Mouse (Mus musculus) lung, embryonic 15.5 days (tissue): Measurements from ENCODE around the gene Cacna2d2. TPM values are rescaled to one million over a fixed set of nuclear protein-coding genes. Genes with fewer than 3 reads are reported as not detected.

Experiments
- ATAC-seq: fragments of 200-750 bp; cut with Nextera tagmentation; 2 replicates; pipeline ENCODE4 v1.8.0; 2017; ENCODE audit warnings: moderate number of reproducible peaks, borderline replicate concordance; ENCODE audit not compliant: low FRiP score, low TSS enrichment; ENCODE audit errors: extremely low read depth
- H3K27ac ChIP-seq: fragments of 300-500 bp; sonication (generic); 2 replicates; pipeline ENCODE4 v1.5.1; 2015; ENCODE audit warnings: moderate library complexity, mild to moderate bottlenecking, inconsistent platforms
- H3K27me3 ChIP-seq: fragments of 300-500 bp; sonication (generic); 2 replicates; pipeline ENCODE4 v1.6.1; 2015; ENCODE audit warnings: inconsistent platforms
- H3K36me3 ChIP-seq: fragments of 300-500 bp; sonication (generic); 2 replicates; pipeline ENCODE4 v1.6.1; 2015; ENCODE audit warnings: inconsistent platforms
- H3K4me1 ChIP-seq: fragments of 300-500 bp; sonication (generic); 2 replicates; pipeline ENCODE4 v1.6.1; 2015; ENCODE audit warnings: inconsistent platforms
- H3K4me2 ChIP-seq: fragments of 300-500 bp; sonication (generic); 2 replicates; pipeline ENCODE4 v1.6.1; 2015; ENCODE audit warnings: inconsistent platforms, mild to moderate bottlenecking, moderate library complexity
- H3K4me3 ChIP-seq: fragments of 300-500 bp; sonication (generic); 2 replicates; pipeline ENCODE4 v1.5.1; 2015; ENCODE audit warnings: mild to moderate bottlenecking, inconsistent platforms
- H3K9ac ChIP-seq: fragments of 300-500 bp; sonication (generic); 2 replicates; pipeline ENCODE4 v1.6.1; 2015; ENCODE audit warnings: inconsistent platforms
- H3K9me3 ChIP-seq: fragments of 300-500 bp; sonication (generic); 2 replicates; pipeline ENCODE4 v1.6.1; 2016; ENCODE audit warnings: inconsistent platforms
- WGBS: fragments of 180-500 bp; shearing (Covaris S2); methylation state at CpG from one replicate; pipeline ENCODE4 v1.1.7; 2015; 5-methylcytosine and 5-hydroxymethylcytosine counted together
- polyA plus RNA-seq: library from polyadenylated mRNA; unstranded; fragments of >200 nt; fragmentation: Nextera tagmentation; extraction: Ambion mirVana; gene quantifications from 2 replicates; pipeline ENCODE4 v1.2.1, GENCODE M21; 2015

The Cacna2d2 gene
- polyA plus RNA-seq, 1 experiment from 2014 or later: 0.42 TPM

GRCm38 (mm10) chr9:107575579-107576356 is 176.4 kb downstream of the Cacna2d2 start:
- no peak overlapping the region for H3K9ac ChIP-seq
- ATAC-seq: no peak
- no peaks in the 10 kb centered on the region for H3K9me3 ChIP-seq
- H3K4me1 ChIP-seq: peaks cover 45% of the 10 kb centered on the region
- 62% methylated on average over 14 of the region's 14 CpGs for WGBS
- peaks cover 35% of the 10 kb centered on the region for H3K36me3 ChIP-seq
- H3K4me3 ChIP-seq: no peak overlapping the region
- peak overlapping the region; percentile 74 for H3K27ac ChIP-seq
- H3K27me3 ChIP-seq: no peaks in the 10 kb centered on the region
- H3K4me2 ChIP-seq: no peak overlapping the region

DNA sequence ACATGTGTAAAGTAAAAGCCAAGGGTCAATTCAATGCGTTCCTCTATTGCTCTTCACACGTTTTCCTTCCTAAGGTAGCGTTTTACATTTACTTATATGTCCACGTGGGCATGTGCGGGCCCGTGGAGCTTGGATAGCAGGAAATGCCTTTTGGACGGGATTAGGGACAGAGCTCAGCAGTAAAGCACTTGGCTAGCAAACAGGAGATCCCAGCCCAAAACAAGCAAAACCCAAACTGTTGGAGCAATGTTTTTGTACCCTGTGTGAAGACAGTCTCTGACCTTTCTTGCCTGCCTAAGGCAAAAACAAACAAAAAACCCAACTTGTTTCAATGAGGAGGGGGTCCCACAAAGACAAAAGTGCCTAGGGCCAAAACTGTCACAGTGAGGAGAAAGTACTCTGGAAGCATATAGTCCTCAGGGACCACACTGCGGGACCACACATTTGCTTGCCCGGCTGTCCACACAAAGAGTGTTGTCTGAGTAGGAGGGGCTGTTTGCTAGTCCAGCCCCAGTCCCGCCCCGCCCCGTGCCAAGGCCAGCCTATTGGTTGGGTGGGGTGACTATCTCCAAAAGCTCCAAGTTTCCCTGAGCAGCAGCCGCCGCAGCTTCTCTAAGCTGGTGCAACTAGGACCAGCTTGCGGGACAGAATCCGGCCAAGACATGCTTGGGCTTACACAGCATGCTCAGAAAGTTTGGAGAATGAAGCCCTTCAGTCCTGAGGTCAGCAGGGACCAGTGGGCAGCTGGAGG is 177.1 kb downstream of the Cacna2d2 start, which contains the start of gene Hyal1:
Gene Hyal1, plus strand, starts transcription at position 571 of the 751 bp plus-strand sequence.
- peak within 1 kb of the TSS; percentile 42 for H3K9ac ChIP-seq
- peak within 1 kb of the TSS; percentile 74 for H3K27ac ChIP-seq
- peak within 1 kb of the TSS; percentile 61 for H3K4me2 ChIP-seq
- peaks cover 44% of the 10 kb centered on the region for H3K4me1 ChIP-seq
- peak; percentile 73 for ATAC-seq
- peaks cover 27% of the 10 kb centered on the region for H3K36me3 ChIP-seq
- no peaks in the 10 kb centered on the region for H3K27me3 ChIP-seq
- 14% methylated on average over 16 of the region's 16 CpGs for WGBS
- peak within 1 kb of the TSS; percentile 40 for H3K4me3 ChIP-seq
- no peaks in the 10 kb centered on the region for H3K9me3 ChIP-seq

GRCm38 (mm10) chr9:107577871-107578270 is 178.5 kb downstream of the Cacna2d2 start:
- no peaks in the 10 kb centered on the region for H3K9me3 ChIP-seq
- H3K4me1 ChIP-seq: peaks cover 56% of the 10 kb centered on the region
- no peak for ATAC-seq
- H3K36me3 ChIP-seq: peaks cover 17% of the 10 kb centered on the region
- H3K4me3 ChIP-seq: no peak overlapping the region
- H3K27ac ChIP-seq: no peak overlapping the region
- no peak overlapping the region for H3K9ac ChIP-seq
- WGBS: 88% methylated on average over 10 of the region's 10 CpGs
- no peak overlapping the region for H3K4me2 ChIP-seq
- H3K27me3 ChIP-seq: no peaks in the 10 kb centered on the region

- Histone ChIP-seq H3K36me3 (peaks cover 18% of the 10 kb centered on the region), H3K9me3 (no peaks in the 10 kb centered on the region), H3K9ac (no peak within 1 kb of the TSS), H3K4me2 (peak within 1 kb of the TSS; percentile 87; the same call in 1 of the 2 replicates), H3K4me3 (no peak within 1 kb of the TSS), H3K27ac (peak within 1 kb of the TSS; percentile 97), H3K27me3 (no peaks in the 10 kb centered on the region), H3K4me1 (peaks cover 57% of the 10 kb centered on the region)
- WGBS: 66% methylated on average over 3 of the region's 3 CpGs
- ATAC-seq: no peak
Measured at GRCm38 (mm10) chr9:107578587-107578986, 179.2 kb downstream of the Cacna2d2 start, which contains the start of gene Naa80. Gene Naa80, plus strand, starts transcription at chr9:107578887.

Other genes starting within 250 kb of the Cacna2d2 start
- 0.27 and 0.29 TPM in 2 replicates for gene Dock3, start 167.7 kb upstream of the Cacna2d2 start, polyA plus RNA-seq
- gene Mapkapk3, start 109.7 kb upstream of the Cacna2d2 start, polyA plus RNA-seq: 13.3 and 17.8 TPM in 2 replicates
- 15.4 and 16.4 TPM in 2 replicates for gene Cish, start 103.6 kb upstream of the Cacna2d2 start, polyA plus RNA-seq
- 9.7 and 11.4 TPM in 2 replicates for gene Hemk1, start 61.3 kb upstream of the Cacna2d2 start, polyA plus RNA-seq
- gene 6430571L13Rik, start 59.0 kb upstream of the Cacna2d2 start, polyA plus RNA-seq: 0.47 and 0.79 TPM in 2 replicates
- gene Tmem115, start 134.3 kb downstream of the Cacna2d2 start, polyA plus RNA-seq: 39.7 and 42.7 TPM in 2 replicates
- gene Cyb561d2, start 142.6 kb downstream of the Cacna2d2 start, polyA plus RNA-seq: 26.0 and 28.4 TPM in 2 replicates
- 39.2 and 42.2 TPM in 2 replicates for gene Nprl2, start 142.6 kb downstream of the Cacna2d2 start, polyA plus RNA-seq
- 6.8 TPM in 2 replicates for gene Zmynd10, start 147.7 kb downstream of the Cacna2d2 start, polyA plus RNA-seq
- 57.7 and 64.1 TPM in 2 replicates for gene Rassf1, start 151.9 kb downstream of the Cacna2d2 start, polyA plus RNA-seq
- 37.7 and 39.7 TPM in 2 replicates for gene Tusc2, start 163.6 kb downstream of the Cacna2d2 start, polyA plus RNA-seq
- 105 and 109 TPM in 2 replicates for gene Hyal2, start 168.3 kb downstream of the Cacna2d2 start, polyA plus RNA-seq
- 8.4 and 9.6 TPM in 2 replicates for gene Hyal1, start 177.3 kb downstream of the Cacna2d2 start, polyA plus RNA-seq
- 18.2 and 18.6 TPM in 2 replicates for gene Naa80, start 179.3 kb downstream of the Cacna2d2 start, polyA plus RNA-seq
- 0.99 and 1.4 TPM in 2 replicates for gene Hyal3, start 181.2 kb downstream of the Cacna2d2 start, polyA plus RNA-seq
- gene Ifrd2, start 188.0 kb downstream of the Cacna2d2 start, polyA plus RNA-seq: 40.0 and 44.2 TPM in 2 replicates
- gene Sema3b, start 209.6 kb downstream of the Cacna2d2 start, polyA plus RNA-seq: 8.2 and 9.1 TPM in 2 replicates
- 469 and 478 TPM in 2 replicates for gene Gnai2, start 235.8 kb downstream of the Cacna2d2 start, polyA plus RNA-seq